Mouse (Mus musculus): ENCODE results near the gene Lsm10. TPM values are rescaled to one million over a fixed set of nuclear protein-coding genes. Genes with fewer than 3 reads are reported as not detected.

Gene Lsm10
- polyA plus RNA-seq (2014; fragmentation: Nextera tagmentation; extraction: Ambion mirVana), result 52.0 and 54.1 TPM in 2 replicates

- peak; percentile 99 for ATAC-seq (ENCODE audit: low read depth)
- WGBS, result 5% methylated on average over 27 of the region's 37 CpGs
- 0 out of 2 replicates have a peak, but pooled peaks cover 4% of the 10 kb centered on the region for H3K4me1 ChIP-seq (ENCODE audit: control insufficient read depth, insufficient read depth, low read length)
- H3K27ac ChIP-seq (replicated peaks; ENCODE audit: low read depth, low read length), result peak within 1 kb of the TSS; percentile 84
- H3K27me3 ChIP-seq (replicated peaks; ENCODE audit: control insufficient read depth, insufficient read depth, low read length), result no peaks in the 10 kb centered on the region
- H3K9me3 ChIP-seq (ENCODE audit: control insufficient read depth, low read length), result no peaks in the 10 kb centered on the region
- peak within 1 kb of the TSS; percentile 67 for H3K4me3 ChIP-seq (ENCODE audit: low read depth, low read length)
- peaks cover 5% of the 10 kb centered on the region; the same call in 1 of the 2 replicates for H3K36me3 ChIP-seq (ENCODE audit: control insufficient read depth, insufficient read depth, low read length)
- peak within 1 kb of the TSS; percentile 77 for H3K9ac ChIP-seq (ENCODE audit: low read depth, low read length)
- peak within 1 kb of the TSS; percentile 68 for H3K4me2 ChIP-seq (ENCODE audit: low read depth, low read length)
- peak; percentile 99 for DNase-seq (ENCODE audit: low spot score)
Observed at GRCm38 (mm10) chr4:126096464-126097111, at the start of gene Lsm10. Gene Lsm10, plus strand, starts transcription at chr4:126096623.

DNA sequence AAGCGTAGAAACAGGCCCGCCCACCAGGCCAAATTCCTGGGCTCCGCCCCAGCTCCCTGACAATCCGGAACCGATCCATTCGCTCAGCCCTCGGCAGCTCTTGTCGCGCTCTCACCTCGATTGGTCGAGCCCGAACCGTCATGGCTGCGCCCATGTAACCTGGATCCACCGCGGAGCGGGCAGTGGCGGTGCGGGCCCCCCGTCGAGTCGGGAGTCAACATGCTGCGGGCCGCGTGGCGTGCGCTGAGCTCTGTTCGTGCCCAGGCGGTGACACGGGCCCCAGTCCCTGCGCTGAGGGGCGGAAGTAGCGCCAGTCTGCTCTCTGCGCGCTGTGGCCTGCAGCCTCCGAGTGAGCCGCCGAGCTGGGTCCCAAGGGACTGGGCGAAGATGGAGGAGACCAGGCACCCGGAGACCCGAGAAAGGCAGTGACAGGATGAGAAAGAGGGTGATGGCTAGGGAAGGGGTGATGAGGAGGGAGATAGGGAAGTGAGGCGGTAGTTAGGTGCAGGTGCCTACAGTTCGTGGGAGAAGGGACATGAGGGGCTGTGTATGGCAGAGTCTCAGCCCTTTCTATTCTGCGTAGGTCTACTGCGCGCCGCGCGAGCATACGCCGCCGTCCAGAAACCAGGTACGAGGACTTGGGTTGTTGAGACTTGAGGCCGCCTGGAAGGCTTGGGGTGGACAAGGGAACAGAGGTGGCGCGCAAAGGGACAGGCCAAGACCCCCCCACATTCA is 49.4 kb upstream of the Lsm10 start, which contains the start of gene Mrps15:
Gene Mrps15, plus strand, starts transcription at position 75 of the 735 bp plus-strand sequence.
- ATAC-seq (ENCODE audit: low read depth), result peak; percentile 97

DNA sequence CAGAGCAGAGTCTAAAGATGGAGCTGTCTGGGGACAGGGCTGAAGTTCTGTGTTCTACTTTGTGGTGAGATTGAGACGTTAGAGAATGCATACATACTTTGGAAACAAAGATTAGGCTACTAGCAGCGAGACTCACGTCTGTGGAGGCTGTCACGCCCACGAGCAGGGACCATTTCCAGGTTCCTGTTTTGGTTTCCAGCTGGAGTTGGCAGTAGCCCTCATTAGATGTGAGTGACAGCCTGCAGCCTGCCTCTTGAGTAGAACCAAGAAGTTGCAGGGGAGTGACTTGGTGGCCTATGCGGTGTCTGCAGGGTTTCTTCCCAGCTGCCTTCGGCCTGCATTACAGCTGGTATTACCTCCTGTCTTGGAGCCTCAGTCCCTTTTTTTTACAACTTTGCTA is 44.8 kb upstream of the Lsm10 start:
- H3K4me3 ChIP-seq (ENCODE audit: low read depth, low read length), result no peak overlapping the region
- H3K36me3 ChIP-seq (ENCODE audit: control insufficient read depth, insufficient read depth, low read length), result peaks cover 64% of the 10 kb centered on the region
- no peak for DNase-seq (ENCODE audit: low spot score)
- H3K4me1 ChIP-seq (ENCODE audit: control insufficient read depth, insufficient read depth, low read length), result peaks cover 10% of the 10 kb centered on the region
- H3K27ac ChIP-seq (replicated peaks; ENCODE audit: low read depth, low read length), result no peak overlapping the region
- no peaks in the 10 kb centered on the region for H3K9me3 ChIP-seq (ENCODE audit: control insufficient read depth, low read length)
- no peak overlapping the region for H3K9ac ChIP-seq (ENCODE audit: low read depth, low read length)
- no peak overlapping the region for H3K4me2 ChIP-seq (ENCODE audit: low read depth, low read length)
- no peak for ATAC-seq (ENCODE audit: low read depth)
- H3K27me3 ChIP-seq (replicated peaks; ENCODE audit: control insufficient read depth, insufficient read depth, low read length), result no peaks in the 10 kb centered on the region
- 81% methylated on average over 7 of the region's 7 CpGs for WGBS

More for the DNA sequence above, 49.4 kb upstream of the Lsm10 start, which contains the start of gene Mrps15:
- H3K9me3 ChIP-seq (ENCODE audit: control insufficient read depth, low read length), result no peaks in the 10 kb centered on the region
- no peaks in the 10 kb centered on the region for H3K27me3 ChIP-seq (replicated peaks; ENCODE audit: control insufficient read depth, insufficient read depth, low read length)
- peak; percentile 97 for DNase-seq (ENCODE audit: low spot score)
- peak within 1 kb of the TSS; percentile 80 for H3K27ac ChIP-seq (replicated peaks; ENCODE audit: low read depth, low read length)
- peaks cover 23% of the 10 kb centered on the region for H3K36me3 ChIP-seq (ENCODE audit: control insufficient read depth, insufficient read depth, low read length)
- peak within 1 kb of the TSS; percentile 93 for H3K4me2 ChIP-seq (ENCODE audit: low read depth, low read length)
- H3K4me3 ChIP-seq (ENCODE audit: low read depth, low read length), result peak within 1 kb of the TSS; percentile 95
- H3K9ac ChIP-seq (ENCODE audit: low read depth, low read length), result peak within 1 kb of the TSS; percentile 90
- H3K4me1 ChIP-seq (ENCODE audit: control insufficient read depth, insufficient read depth, low read length), result peaks cover 10% of the 10 kb centered on the region
- WGBS, result under 1% methylated on average over 54 of the region's 56 CpGs

DNA sequence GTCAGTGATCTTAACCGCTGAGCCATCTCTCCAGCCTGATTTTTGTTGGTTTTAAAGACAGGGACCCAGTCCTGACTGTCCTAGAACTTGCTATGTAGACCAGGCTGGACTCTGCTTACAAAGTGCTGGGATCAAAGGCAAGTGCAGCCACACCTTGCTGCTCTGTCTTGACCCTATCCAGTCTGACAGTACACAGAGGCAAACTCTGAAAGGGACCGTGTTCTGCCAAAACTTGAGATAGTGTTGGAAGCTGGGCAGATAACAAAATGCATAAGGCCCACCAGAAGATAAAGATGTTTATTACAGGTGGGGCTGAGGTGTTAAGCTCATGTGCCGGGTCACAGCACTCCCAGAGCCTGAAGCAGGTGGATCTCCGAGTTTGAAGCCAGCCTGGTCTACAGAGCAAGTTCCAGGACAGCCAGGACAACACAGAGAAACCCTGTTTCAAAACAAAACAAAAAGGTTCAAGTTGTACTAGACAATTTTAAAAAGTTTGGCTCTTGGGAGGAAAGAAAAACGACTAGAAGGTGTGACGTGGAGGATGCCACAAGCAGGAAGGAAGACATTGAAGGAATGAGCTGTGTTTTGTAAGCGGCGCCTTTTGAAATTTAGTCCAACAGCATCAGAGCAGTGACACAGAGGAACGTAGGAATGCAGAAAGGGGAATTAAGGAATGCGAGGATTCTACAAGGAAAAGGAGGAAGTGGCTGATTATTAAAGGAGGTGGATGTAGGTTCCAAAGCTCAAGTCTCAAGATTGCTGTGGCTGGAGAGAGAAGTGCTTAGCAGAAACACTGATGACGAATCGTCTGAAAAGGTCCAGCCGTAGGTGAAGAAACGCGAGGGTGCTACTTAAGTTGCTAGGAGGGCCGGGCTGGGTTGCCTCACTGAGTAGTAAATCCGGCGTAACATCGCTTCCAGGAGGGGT is 39.0 kb upstream of the Lsm10 start:
- peaks cover 9% of the 10 kb centered on the region; the same call in 1 of the 2 replicates for H3K4me1 ChIP-seq (ENCODE audit: control insufficient read depth, insufficient read depth, low read length)
- H3K27ac ChIP-seq (replicated peaks; ENCODE audit: low read depth, low read length), result no peak overlapping the region; the same call in 1 of the 2 replicates
- DNase-seq (ENCODE audit: low spot score), result peak; percentile 10
- H3K36me3 ChIP-seq (ENCODE audit: control insufficient read depth, insufficient read depth, low read length), result peaks cover 38% of the 10 kb centered on the region
- peak overlapping the region; percentile 64 for H3K4me3 ChIP-seq (ENCODE audit: low read depth, low read length)
- no peak for ATAC-seq (ENCODE audit: low read depth)
- H3K9me3 ChIP-seq (ENCODE audit: control insufficient read depth, low read length), result no peaks in the 10 kb centered on the region
- H3K4me2 ChIP-seq (ENCODE audit: low read depth, low read length), result peak overlapping the region; percentile 62
- 14% methylated on average over 19 of the region's 19 CpGs for WGBS
- H3K9ac ChIP-seq (ENCODE audit: low read depth, low read length), result peak overlapping the region; percentile 61
- no peaks in the 10 kb centered on the region for H3K27me3 ChIP-seq (replicated peaks; ENCODE audit: control insufficient read depth, insufficient read depth, low read length)

DNA sequence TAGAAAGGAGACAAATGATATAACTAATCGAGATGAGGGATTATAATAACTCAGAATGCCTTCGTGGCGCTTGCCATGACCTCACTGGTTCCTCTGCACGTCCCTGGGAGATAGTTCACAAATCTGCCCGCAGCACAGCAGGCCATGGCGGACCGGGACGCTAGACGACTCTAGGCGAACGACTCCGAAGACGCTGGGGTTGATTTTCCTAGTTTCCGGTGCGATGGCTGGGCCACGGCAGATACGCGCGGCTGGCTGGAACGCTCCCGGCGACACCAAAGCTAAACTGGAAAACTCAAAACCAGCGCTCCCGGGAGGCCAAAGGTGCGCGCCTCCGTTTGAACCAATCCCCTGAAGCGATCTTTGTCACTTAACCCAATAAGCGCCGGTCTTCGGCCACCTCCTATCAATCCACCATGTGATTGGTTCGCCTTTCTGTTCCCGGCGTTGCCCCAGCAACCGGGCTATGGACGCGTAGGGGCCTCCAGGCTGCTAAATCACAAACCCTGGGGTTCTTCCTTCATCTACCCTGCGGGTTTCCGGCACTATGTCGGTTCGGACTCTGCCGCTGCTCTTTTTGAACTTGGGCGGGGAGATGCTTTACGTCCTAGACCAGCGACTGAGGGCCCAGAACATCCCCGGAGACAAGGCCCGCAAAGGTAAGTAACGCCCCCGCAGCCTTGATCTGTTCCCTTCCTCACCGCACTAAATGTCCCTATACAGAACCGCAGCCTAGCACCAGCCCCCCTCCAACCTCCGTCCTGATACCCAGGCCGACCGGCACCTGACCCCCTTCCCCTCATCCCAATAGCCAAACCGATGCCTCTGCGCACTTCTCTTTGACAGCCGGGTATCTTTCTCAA is 38.1 kb upstream of the Lsm10 start, which contains the start of gene Oscp1:
Gene Oscp1, plus strand, starts transcription at position 432 of the 863 bp plus-strand sequence.
- under 1% methylated on average over 56 of the region's 57 CpGs for WGBS
- H3K4me3 ChIP-seq (ENCODE audit: low read depth, low read length), result peak within 1 kb of the TSS; percentile 64
- DNase-seq (ENCODE audit: low spot score) (peak; percentile 97), ATAC-seq (ENCODE audit: low read depth) (peak; percentile 97)
- no peak within 1 kb of the TSS; the same call in 1 of the 2 replicates for H3K27ac ChIP-seq (replicated peaks; ENCODE audit: low read depth, low read length)
- peak within 1 kb of the TSS; percentile 62 for H3K4me2 ChIP-seq (ENCODE audit: low read depth, low read length)
- H3K9ac ChIP-seq (ENCODE audit: low read depth, low read length), result peak within 1 kb of the TSS; percentile 61
- H3K36me3 ChIP-seq (ENCODE audit: control insufficient read depth, insufficient read depth, low read length), result peaks cover 33% of the 10 kb centered on the region
- H3K9me3 ChIP-seq (ENCODE audit: control insufficient read depth, low read length), result no peaks in the 10 kb centered on the region
- peaks cover 9% of the 10 kb centered on the region; the same call in 1 of the 2 replicates for H3K4me1 ChIP-seq (ENCODE audit: control insufficient read depth, insufficient read depth, low read length)
- no peaks in the 10 kb centered on the region for H3K27me3 ChIP-seq (replicated peaks; ENCODE audit: control insufficient read depth, insufficient read depth, low read length)

GRCm38 (mm10) chr4:126058997-126059362 is 37.4 kb upstream of the Lsm10 start:
- Histone ChIP-seq H3K9ac (ENCODE audit: low read depth, low read length) (peak overlapping the region; percentile 61), H3K4me2 (ENCODE audit: low read depth, low read length) (peak overlapping the region; percentile 62), H3K27ac (replicated peaks; ENCODE audit: low read depth, low read length) (no peak overlapping the region), H3K27me3 (replicated peaks; ENCODE audit: control insufficient read depth, insufficient read depth, low read length) (no peaks in the 10 kb centered on the region), H3K36me3 (ENCODE audit: control insufficient read depth, insufficient read depth, low read length) (peaks cover 27% of the 10 kb centered on the region), H3K9me3 (ENCODE audit: control insufficient read depth, low read length) (no peaks in the 10 kb centered on the region), H3K4me3 (ENCODE audit: low read depth, low read length) (peak overlapping the region; percentile 64), H3K4me1 (ENCODE audit: control insufficient read depth, insufficient read depth, low read length) (peaks cover 9% of the 10 kb centered on the region; the same call in 1 of the 2 replicates)
- 42% methylated on average over 9 of the region's 9 CpGs for WGBS
- no peak for DNase-seq (ENCODE audit: low spot score)
- no peak for ATAC-seq (ENCODE audit: low read depth)

DNA sequence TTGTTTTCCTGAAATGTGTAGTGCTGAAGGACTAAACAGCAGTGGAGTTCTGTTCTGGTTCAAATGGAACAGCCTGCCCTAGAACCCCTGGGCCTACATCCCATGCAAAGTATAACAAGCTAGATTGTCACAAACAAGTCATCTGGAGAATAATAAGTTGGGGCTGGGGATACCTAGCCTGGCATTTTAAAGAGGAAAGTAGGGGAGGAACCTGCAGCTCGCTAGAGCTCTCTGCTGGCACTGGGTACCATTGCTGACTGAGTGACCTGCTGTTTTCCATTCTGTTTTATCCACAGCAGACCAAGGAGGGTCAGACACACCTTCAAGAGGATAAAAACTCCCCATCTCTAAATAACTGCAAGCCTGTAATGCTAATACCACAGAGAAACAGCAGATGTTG is 33.6 kb upstream of the Lsm10 start:
- Histone ChIP-seq H3K27ac (replicated peaks; ENCODE audit: low read depth, low read length) (no peak overlapping the region), H3K27me3 (replicated peaks; ENCODE audit: control insufficient read depth, insufficient read depth, low read length) (no peaks in the 10 kb centered on the region), H3K4me2 (ENCODE audit: low read depth, low read length) (no peak overlapping the region), H3K9ac (ENCODE audit: low read depth, low read length) (no peak overlapping the region), H3K4me3 (ENCODE audit: low read depth, low read length) (no peak overlapping the region), H3K9me3 (ENCODE audit: control insufficient read depth, low read length) (no peaks in the 10 kb centered on the region), H3K4me1 (ENCODE audit: control insufficient read depth, insufficient read depth, low read length) (0 out of 2 replicates have a peak, but pooled peaks cover 3% of the 10 kb centered on the region), H3K36me3 (ENCODE audit: control insufficient read depth, insufficient read depth, low read length) (no peaks in the 10 kb centered on the region)
- WGBS, result 36% methylated on average over 1 of the region's 1 CpGs
- no peak for DNase-seq (ENCODE audit: low spot score)
- ATAC-seq (ENCODE audit: low read depth), result no peak

All from embryonic facial prominence, embryonic 14.5 days (tissue).